Mouse (Mus musculus) liver, adult 2 months (tissue): Measurements from ENCODE around the gene D430041D05Rik.

Experiments used
- CTCF ChIP-seq: fragments of 200-500 bp; IDR thresholded peaks from 2 replicates; pipeline ENCODE4 v1.5.1; 2011; ENCODE audit warnings: low read depth, low read length, control low read depth
- POLR2A ChIP-seq: fragments of 200-500 bp; IDR thresholded peaks from 2 replicates; pipeline ENCODE4 v1.6.1; 2011; ENCODE audit warnings: low read length, control low read depth; ENCODE audit not compliant: insufficient read depth; ENCODE audit errors: extremely low read depth

DNA sequence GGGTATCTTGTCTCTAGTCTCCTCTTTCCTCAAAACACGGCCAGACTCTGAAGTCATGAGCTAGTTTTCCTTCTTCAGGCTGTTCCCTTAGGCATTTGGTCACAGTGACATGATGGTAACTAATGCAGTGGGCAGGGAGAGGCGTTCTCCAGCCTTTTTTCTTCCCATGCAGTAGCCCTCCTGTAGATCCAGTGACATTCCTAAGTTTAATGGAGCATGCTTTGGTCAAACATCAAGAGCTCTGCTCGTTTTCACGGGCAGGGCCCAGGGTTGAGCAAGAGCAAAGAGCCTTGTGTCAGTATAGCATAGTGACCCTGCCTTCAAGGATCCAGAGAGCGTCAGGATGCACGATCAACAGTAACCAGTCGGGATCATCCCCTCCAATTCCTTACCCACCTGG, 247.4 kb downstream of the D430041D05Rik start:
- TF ChIP-seq POLR2A (no peak), CTCF (no peak)
